Mouse (Mus musculus) CH12.LX (cell line): ENCODE results near the gene Actl10.

Experiments
- CTCF ChIP-seq, 2 experiments: IDR thresholded peaks in 1 of 2; conservative IDR thresholded peaks in 1 of 2; 2 replicates each; pipeline ENCODE4 v1.5.1; 2011 to 2012; ENCODE audit warnings: low read depth in 2 of 2, low read length in 2 of 2, improper control_type of control experiment in 1 of 2, inconsistent platforms in 1 of 2, mild to moderate bottlenecking in 1 of 2, moderate library complexity in 1 of 2
- POLR2A ChIP-seq: IDR thresholded peaks from 2 replicates; pipeline ENCODE4 v1.6.1; 2011; ENCODE audit warnings: low read depth, mild to moderate bottlenecking, improper control_type of control experiment, low read length
- SIN3A ChIP-seq: IDR thresholded peaks from 2 replicates; pipeline ENCODE4 v1.6.1; 2012; ENCODE audit warnings: low read length, improper control_type of control experiment, inconsistent platforms

- TF ChIP-seq SIN3A (0 out of 2 replicates have a peak, but pooled peaks have one; percentile 18), POLR2A (no peak), CTCF (conservative IDR thresholded peaks at IDR 0.05 in 1 of 2, IDR thresholded peaks at IDR 0.05 in 1 of 2; ENCODE audit: low read depth in 2 of 2, low read length in 2 of 2) (no peak)
Measured at GRCm38 (mm10) chr2:154597399-154597798, 45.8 kb downstream of the Actl10 start.
